Comparison of ENCODE assay signal across 9 mouse cellular contexts in the genomic region with DNA sequence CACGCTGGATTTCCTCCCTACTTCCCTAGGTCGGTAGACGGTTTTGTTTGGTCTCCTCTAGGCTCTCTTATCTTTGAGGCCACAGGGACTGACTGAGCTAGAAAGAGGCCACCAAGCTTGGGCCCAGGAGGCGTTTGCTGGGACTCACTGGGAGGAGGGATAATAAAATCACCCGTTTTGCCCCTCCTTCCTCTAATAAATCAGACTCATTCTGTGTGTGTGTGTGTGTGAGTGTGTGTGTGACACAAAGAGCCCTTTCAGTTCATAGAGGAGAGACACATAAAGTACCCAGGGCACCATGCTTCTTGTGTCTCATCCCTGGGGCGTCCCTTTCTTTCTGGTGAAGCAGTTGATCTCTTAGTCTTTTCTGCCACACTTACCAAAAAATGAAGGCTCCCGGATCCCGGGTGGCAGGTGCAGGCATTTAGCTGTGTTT. TPM values are rescaled to one million over a fixed set of nuclear protein-coding genes. Genes with fewer than 3 reads are reported as not detected.
DNase-seq lines count a peak whose midpoint lies in the region; ATAC-seq and TF ChIP-seq lines count a peak whose summit lies in the region.
"Had no signal": no experiment of that assay in that cellular context is flagged by ENCODE, and none has a peak within 500 bp of the region (broad histone marks: within the 10 kb centered on the region; RNA-seq: fewer than 3 reads in every experiment).

No protein-coding gene starts in this region.

- no peak for TF ChIP-seq RAD21 in CH12.LX (IDR thresholded peaks at IDR 0.05; ENCODE audit: low read depth, low read length)

- peak overlapping the region; percentile 57 to 90 (median 80) for H3K4me3 ChIP-seq in CH12.LX (replicated peaks in 1 of 3; ENCODE audit: low read depth in 2 of 3, low read length in 2 of 3, poor library complexity in 1 of 3)
- H3K4me3 ChIP-seq in heart, embryonic 15.5 days = peak overlapping the region; percentile 81
- H3K4me3 ChIP-seq in limb, embryonic 14.5 days (replicated peaks; ENCODE audit: low read length) = peak overlapping the region; percentile 89

- no peak for ATAC-seq in cerebellum, adult (ENCODE audit: insufficient number of reproducible peaks, low FRiP score, low TSS enrichment)
- ATAC-seq in heart, embryonic 15.5 days (replicated peaks; ENCODE audit: insufficient number of reproducible peaks, insufficient read depth, low FRiP score, low read depth) = no peak
- no peak for ATAC-seq in limb, embryonic 14.5 days (ENCODE audit: low FRiP score, low read depth)
- ATAC-seq in erythroid progenitor cell, adult 5-6 weeks (replicated peaks; ENCODE audit: low FRiP score, poor library complexity, severe bottlenecking) = no peak

- H3K27me3 ChIP-seq in CH12.LX (replicated peaks) = no peaks in the 10 kb centered on the region
- H3K27me3 ChIP-seq in heart, embryonic 15.5 days = no peaks in the 10 kb centered on the region
- no peaks in the 10 kb centered on the region for H3K27me3 ChIP-seq in limb, embryonic 14.5 days (ENCODE audit: control insufficient read depth, insufficient read depth, low read length)

- no peak for TF ChIP-seq CTCF in CH12.LX (conservative IDR thresholded peaks at IDR 0.05 in 1 of 2, IDR thresholded peaks at IDR 0.05 in 1 of 2; ENCODE audit: low read depth in 2 of 2, low read length in 2 of 2)

- DNase-seq in cerebellum, adult 11 months = peak; percentile 32
- DNase-seq in CH12.LX (ENCODE audit: extremely low read depth) = no peak
- peak; percentile 53 for DNase-seq in cerebellum, adult 9-11 months
- peak; percentile 52 for DNase-seq in limb, embryonic 14.5 days (ENCODE audit: low spot score)
- peak; percentile 74 for DNase-seq in naive thymus-derived CD4-positive, alpha-beta T cell, adult 2 months (ENCODE audit: low read depth)

- dilution Hi-C loops in CH12.LX (cut with MboI; ENCODE audit: extremely low pct_ligation_motif_present, extremely low pct_unique_long_range_greater_than_20kb, low sequenced_read_pairs) = no loop called here

- 0 out of 2 replicates have a peak overlapping the region, but pooled peaks have one; percentile 62 for H3K9ac ChIP-seq in CH12.LX (ENCODE audit: insufficient read depth, low read depth)
- H3K9ac ChIP-seq in heart, embryonic 15.5 days = peak overlapping the region; percentile 76; the same call in 1 of the 2 replicates
- H3K9ac ChIP-seq in limb, embryonic 14.5 days (ENCODE audit: low read depth, low read length, severe bottlenecking) = peak overlapping the region; percentile 85

- 10% methylated on average over 8 of the region's 8 CpGs for WGBS in heart, embryonic 15.5 days
- 5% methylated on average over 8 of the region's 8 CpGs for WGBS in limb, embryonic 14.5 days

- no peak overlapping the region for H3K27ac ChIP-seq in CH12.LX (ENCODE audit: insufficient read depth, low read depth)
- H3K27ac ChIP-seq in heart, embryonic 15.5 days = peak overlapping the region; percentile 85; the same call in 1 of the 2 replicates
- no peak overlapping the region for H3K27ac ChIP-seq in limb, embryonic 14.5 days (replicated peaks; ENCODE audit: low read depth, low read length)

- no peaks in the 10 kb centered on the region for H3K79me2 ChIP-seq in CH12.LX (replicated peaks; ENCODE audit: control insufficient read depth, extremely low read depth, insufficient read depth, poor library complexity, severe bottlenecking)

- TF ChIP-seq EP300 in CH12.LX (IDR thresholded peaks at IDR 0.05; ENCODE audit: low read length) = no peak

- H3K4me1 ChIP-seq in CH12.LX (ENCODE audit: control insufficient read depth in 1 of 2, insufficient read depth in 2 of 2) = peaks cover 0 to 35% of the 10 kb centered on the region in 2 experiments; a peak in 2 of 4 replicates
- H3K4me1 ChIP-seq in heart, embryonic 15.5 days (replicated peaks) = peaks cover 25% of the 10 kb centered on the region
- H3K4me1 ChIP-seq in limb, embryonic 14.5 days (ENCODE audit: control insufficient read depth, insufficient read depth, low read length) = peaks cover 7% of the 10 kb centered on the region; the same call in 1 of the 2 replicates

- H3K36me3 ChIP-seq in CH12.LX (replicated peaks in 1 of 2; ENCODE audit: control insufficient read depth in 1 of 2, insufficient read depth in 1 of 2, low read length in 1 of 2) = peaks cover 0 to 21% of the 10 kb centered on the region in 2 experiments
- no peaks in the 10 kb centered on the region for H3K36me3 ChIP-seq in heart, embryonic 15.5 days
- H3K36me3 ChIP-seq in limb, embryonic 14.5 days (ENCODE audit: control insufficient read depth, insufficient read depth, low read length) = no peaks in the 10 kb centered on the region

- H3K4me2 ChIP-seq in CH12.LX (ENCODE audit: insufficient read depth, low read depth, poor library complexity, severe bottlenecking) = peak overlapping the region; percentile 80
- H3K4me2 ChIP-seq in heart, embryonic 15.5 days = peak overlapping the region; percentile 94
- H3K4me2 ChIP-seq in limb, embryonic 14.5 days (replicated peaks; ENCODE audit: low read depth, low read length, severe bottlenecking) = peak overlapping the region; percentile 72

- no peak for TF ChIP-seq POLR2A in CH12.LX (IDR thresholded peaks at IDR 0.05; ENCODE audit: low read depth, low read length)
- TF ChIP-seq POLR2A in limb, embryonic 14.5 days (IDR thresholded peaks at IDR 0.05; ENCODE audit: borderline replicate concordance, extremely low read depth, insufficient read depth, insufficient read length) = no peak

- H3K9me3 ChIP-seq in CH12.LX (replicated peaks; ENCODE audit: low read length) = no peaks in the 10 kb centered on the region
- H3K9me3 ChIP-seq in heart, embryonic 15.5 days (replicated peaks) = no peaks in the 10 kb centered on the region
- no peaks in the 10 kb centered on the region for H3K9me3 ChIP-seq in limb, embryonic 14.5 days (ENCODE audit: control insufficient read depth, low read length)

- in situ Hi-C loops in CH12.LX (cut with MboI; ENCODE audit: low pct_ligation_motif_present, low pct_unique_long_range_greater_than_20kb, low sequenced_read_pairs) = no loop called here

TF ChIP-seq in CH12.LX, 34 proteins besides CTCF, POLR2A, EP300 and RAD21:
- TF ChIP-seq E2F4 (IDR thresholded peaks at IDR 0.05; ENCODE audit: insufficient replicate concordance, low read depth, low read length) (no peak), USF1 (IDR thresholded peaks at IDR 0.05; ENCODE audit: low read depth, low read length) (no peak)
TF ChIP-seq in CH12.LX: peak in this region for 0.

RNA-seq across cellular contexts. Expression of a gene that starts 2.1 kb away (rescaled TPM):
- 9.5 and 14.9 TPM in 2 replicates for total RNA-seq in CH12.LX (2012; rRNA removed)
- total RNA-seq in CH12.LX (2014; rRNA removed) = 17.4 and 19.9 TPM in 2 replicates
- polyA plus RNA-seq in CH12.LX (2012; ENCODE audit: insufficient read length, low read depth) = 42.4 and 43.9 TPM in 2 replicates
- 12.7 and 17.2 TPM in 2 replicates for polyA plus RNA-seq in heart, embryonic 15.5 days (2015; fragmentation: Nextera tagmentation; extraction: Ambion mirVana)
- polyA plus RNA-seq in limb, embryonic 14.5 days (2012; rRNA removed) = 53.5 and 58.4 TPM in 2 replicates
- polyA plus RNA-seq in limb, embryonic 14.5 days (2014; fragmentation: Nextera tagmentation; extraction: Ambion mirVana) = 51.5 and 53.4 TPM in 2 replicates
- 6.1 and 6.3 TPM in 2 replicates for total RNA-seq in erythroid progenitor cell, adult 5-6 weeks (2015; ENCODE audit: low replicate concordance)
- 1.4 and 8.5 TPM in 2 replicates for total RNA-seq in erythroid progenitor cell, adult 5-6 weeks (2017; ENCODE audit: low replicate concordance)
- total RNA-seq: MEL had no signal
